Mouse (Mus musculus) midbrain, embryonic 13.5 days (tissue): ENCODE measurements around the gene Vmn2r42. TPM values are rescaled to one million over a fixed set of nuclear protein-coding genes. Genes with fewer than 3 reads are reported as not detected.
"Not testable (repeated sequence)": the region's sequence is repeated elsewhere in the genome, so short reads cannot be mapped to it uniquely, and the experiment has no call there.

ENCODE experiments used
- ATAC-seq: fragments of 200-750 bp; cut with Nextera tagmentation; 2 replicates; pipeline ENCODE4 v1.8.0; 2017; ENCODE audit warnings: mild to moderate bottlenecking, moderate TSS enrichment, moderate library complexity
- H3K27ac ChIP-seq: fragments of 300-500 bp; sonication (generic); 2 replicates; pipeline ENCODE4 v1.5.1; 2015; ENCODE audit warnings: inconsistent platforms, mild to moderate bottlenecking, moderate library complexity
- H3K27me3 ChIP-seq: fragments of 300-500 bp; sonication (generic); 2 replicates; pipeline ENCODE4 v1.6.1; 2015; ENCODE audit warnings: mild to moderate bottlenecking, inconsistent platforms
- H3K36me3 ChIP-seq: fragments of 300-500 bp; sonication (generic); 2 replicates; pipeline ENCODE4 v1.6.1; 2015; ENCODE audit warnings: mild to moderate bottlenecking, inconsistent platforms
- H3K4me1 ChIP-seq: fragments of 300-500 bp; sonication (generic); replicated peaks from 2 replicates; pipeline ENCODE4 v1.6.1; 2015; ENCODE audit warnings: inconsistent platforms
- H3K4me2 ChIP-seq: fragments of 300-500 bp; sonication (generic); replicated peaks from 2 replicates; pipeline ENCODE4 v1.6.1; 2015; ENCODE audit warnings: moderate library complexity, mild to moderate bottlenecking, inconsistent platforms
- H3K4me3 ChIP-seq: fragments of 300-500 bp; sonication (generic); replicated peaks from 2 replicates; pipeline ENCODE4 v1.5.1; 2015; ENCODE audit warnings: mild to moderate bottlenecking, inconsistent platforms
- H3K9ac ChIP-seq: fragments of 300-500 bp; sonication (generic); replicated peaks from 2 replicates; pipeline ENCODE4 v1.6.1; 2015; ENCODE audit warnings: mild to moderate bottlenecking, inconsistent platforms
- H3K9me3 ChIP-seq: fragments of 300-500 bp; sonication (generic); 2 replicates; pipeline ENCODE4 v1.6.1; 2016; ENCODE audit warnings: mild to moderate bottlenecking, inconsistent platforms
- WGBS: fragments of 180-500 bp; shearing (Covaris S2); methylation state at CpG from one replicate; pipeline ENCODE4 v1.1.7; 2015; 5-methylcytosine and 5-hydroxymethylcytosine counted together
- polyA plus RNA-seq: library from polyadenylated mRNA; unstranded; fragments of >200 nt; fragmentation: Nextera tagmentation; extraction: Ambion mirVana; gene quantifications from 2 replicates; pipeline ENCODE4 v1.2.1, GENCODE M21; 2015

Gene Vmn2r42
- not detected in 2 replicates for polyA plus RNA-seq

- H3K9me3 ChIP-seq, H3K36me3 ChIP-seq, H3K4me1 ChIP-seq, H3K27me3 ChIP-seq, H3K4me3 ChIP-seq, H3K4me2 ChIP-seq, ATAC-seq, H3K9ac ChIP-seq, H3K27ac ChIP-seq: not testable (repeated sequence)
- no CpG with 5 or more reads among the region's 2 CpGs for WGBS
These were observed at the start of gene Vmn2r42 for GRCm38 (mm10) chr7:8200220-8200619. Gene Vmn2r42, minus strand, starts transcription at chr7:8200320.

DNA sequence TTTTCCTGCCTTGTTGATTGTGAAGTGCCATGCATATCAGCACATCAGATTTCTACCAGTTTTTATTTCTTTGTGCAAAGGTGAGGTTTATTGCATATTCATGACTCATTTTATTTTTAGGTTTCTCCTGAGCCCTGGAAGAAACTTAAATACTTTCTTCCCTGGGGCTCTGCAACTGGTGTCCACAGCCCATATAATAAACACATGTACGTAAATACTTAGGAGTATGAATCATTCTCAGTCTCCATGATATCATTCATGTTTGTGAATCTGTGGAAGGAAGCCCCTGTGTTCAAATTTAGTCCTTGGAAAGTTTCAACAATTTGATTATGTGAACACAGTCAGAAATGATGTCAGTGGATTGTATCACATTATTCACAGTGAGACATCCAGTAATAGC lies 38.6 kb downstream of the Vmn2r42 start, which contains the start of gene Vmn2r41:
TSS of gene Vmn2r41 (minus strand) at position 101 of the 400 bp plus-strand sequence.
- not testable (repeated sequence) for H3K9me3 ChIP-seq, H3K4me2 ChIP-seq, H3K4me1 ChIP-seq, H3K27me3 ChIP-seq, H3K27ac ChIP-seq, H3K36me3 ChIP-seq, ATAC-seq, H3K9ac ChIP-seq, H3K4me3 ChIP-seq
- no CpG with 5 or more reads among the region's 1 CpGs for WGBS

Other genes with a start within 250 kb of the Vmn2r42 start
- gene Vmn2r41, start 38.7 kb downstream of the Vmn2r42 start, polyA plus RNA-seq = not detected in 2 replicates
- not detected in 2 replicates for gene Vmn2r43, start 60.3 kb upstream of the Vmn2r42 start, polyA plus RNA-seq
- gene Vmn2r44, start 183.0 kb upstream of the Vmn2r42 start, polyA plus RNA-seq = not detected in 2 replicates